Mouse (Mus musculus) embryonic facial prominence, embryonic 13.5 days (tissue): ENCODE measurements around the gene Rph3a. TPM values are rescaled to one million over a fixed set of nuclear protein-coding genes. Genes with fewer than 3 reads are reported as not detected.
"Not testable (repeated sequence)": the region's sequence is repeated elsewhere in the genome, so short reads cannot be mapped to it uniquely, and the experiment has no call there.

Source experiments
- ATAC-seq: fragments of 200-750 bp; cut with Nextera tagmentation; 2 replicates; pipeline ENCODE4 v1.8.0; 2017; ENCODE audit warnings: low read depth; ENCODE audit not compliant: insufficient number of reproducible peaks, insufficient read depth, low FRiP score, low TSS enrichment
- H3K27ac ChIP-seq: fragments of 300-500 bp; sonication (generic); 2 replicates; pipeline ENCODE4 v1.5.1; 2015; ENCODE audit warnings: moderate library complexity, mild to moderate bottlenecking, inconsistent platforms
- H3K27me3 ChIP-seq: fragments of 300-500 bp; sonication (generic); 2 replicates; pipeline ENCODE4 v1.6.1; 2015; ENCODE audit warnings: mild to moderate bottlenecking, inconsistent platforms
- H3K36me3 ChIP-seq: fragments of 300-500 bp; sonication (generic); 2 replicates; pipeline ENCODE4 v1.6.1; 2015; ENCODE audit warnings: mild to moderate bottlenecking, inconsistent platforms
- H3K4me1 ChIP-seq: fragments of 300-500 bp; sonication (generic); 2 replicates; pipeline ENCODE4 v1.6.1; 2015; ENCODE audit warnings: inconsistent platforms
- H3K4me2 ChIP-seq: fragments of 300-500 bp; sonication (generic); 2 replicates; pipeline ENCODE4 v1.6.1; 2015; ENCODE audit warnings: moderate library complexity, mild to moderate bottlenecking, inconsistent platforms
- H3K4me3 ChIP-seq: fragments of 300-500 bp; sonication (generic); 2 replicates; pipeline ENCODE4 v1.5.1; 2015; ENCODE audit warnings: mild to moderate bottlenecking, inconsistent platforms
- H3K9ac ChIP-seq: fragments of 300-500 bp; sonication (generic); 2 replicates; pipeline ENCODE4 v1.6.1; 2015; ENCODE audit warnings: mild to moderate bottlenecking, inconsistent platforms
- H3K9me3 ChIP-seq: fragments of 300-500 bp; sonication (generic); 2 replicates; pipeline ENCODE4 v1.6.1; 2016; ENCODE audit warnings: inconsistent platforms
- WGBS: fragments of 180-500 bp; shearing (Covaris S2); methylation state at CpG from one replicate; pipeline ENCODE4 v1.1.7; 2015; ENCODE audit warnings: mixed read lengths; 5-methylcytosine and 5-hydroxymethylcytosine counted together
- polyA plus RNA-seq: library from polyadenylated mRNA; unstranded; fragments of >200 nt; fragmentation: Nextera tagmentation; extraction: Ambion mirVana; gene quantifications from 2 replicates; pipeline ENCODE4 v1.2.1, GENCODE M21; 2015

The Rph3a gene
- polyA plus RNA-seq, 1 experiment from 2014 or later: 0.15 TPM

- H3K36me3 ChIP-seq, H3K27me3 ChIP-seq, H3K4me2 ChIP-seq, H3K4me3 ChIP-seq, H3K4me1 ChIP-seq, ATAC-seq, H3K9ac ChIP-seq, H3K27ac ChIP-seq, H3K9me3 ChIP-seq: not testable (repeated sequence)
- WGBS: 37% methylated on average over 8 of the region's 12 CpGs
Measured at GRCm38 (mm10) chr5:120906791-120907733, 102.8 kb downstream of the Rph3a start, which contains the start of gene Oas1a. TSS of gene Oas1a (minus strand) at chr5:120907521.

GRCm38 (mm10) chr5:120902056-120902455, 107.8 kb downstream of the Rph3a start:
- H3K9me3 ChIP-seq: no peaks in the 10 kb centered on the region; the same call in 1 of the 2 replicates
- no peak overlapping the region for H3K27ac ChIP-seq
- no peak overlapping the region for H3K9ac ChIP-seq
- ATAC-seq: no peak
- no peaks in the 10 kb centered on the region for H3K4me1 ChIP-seq
- no peak overlapping the region for H3K4me2 ChIP-seq
- H3K36me3 ChIP-seq: no peaks in the 10 kb centered on the region
- no peak overlapping the region for H3K4me3 ChIP-seq
- WGBS: 91% methylated on average over 5 of the region's 5 CpGs
- H3K27me3 ChIP-seq: no peaks in the 10 kb centered on the region

- H3K27me3 ChIP-seq: no peaks in the 10 kb centered on the region
- no peaks in the 10 kb centered on the region for H3K36me3 ChIP-seq
- no peaks in the 10 kb centered on the region for H3K4me1 ChIP-seq
- 51% methylated on average over 1 of the region's 1 CpGs for WGBS
- no peak for ATAC-seq
- H3K27ac ChIP-seq: no peak overlapping the region
- no peak overlapping the region for H3K4me3 ChIP-seq
- no peaks in the 10 kb centered on the region; the same call in 1 of the 2 replicates for H3K9me3 ChIP-seq
- H3K9ac ChIP-seq: no peak overlapping the region
- H3K4me2 ChIP-seq: no peak overlapping the region
Measured at GRCm38 (mm10) chr5:120900666-120901065, 109.2 kb downstream of the Rph3a start.

GRCm38 (mm10) chr5:120898726-120899125, 111.2 kb downstream of the Rph3a start:
- Histone ChIP-seq H3K27ac (no peak overlapping the region), H3K36me3 (no peaks in the 10 kb centered on the region), H3K9ac (no peak overlapping the region), H3K4me3 (no peak overlapping the region), H3K9me3 (no peaks in the 10 kb centered on the region; the same call in 1 of the 2 replicates), H3K27me3 (no peaks in the 10 kb centered on the region), H3K4me2 (no peak overlapping the region), H3K4me1 (no peaks in the 10 kb centered on the region)
- no peak for ATAC-seq

GRCm38 (mm10) chr5:120898307-120898706, 111.6 kb downstream of the Rph3a start:
- WGBS: 82% methylated on average over 6 of the region's 6 CpGs

GRCm38 (mm10) chr5:120895231-120895900, 114.5 kb downstream of the Rph3a start:
- H3K4me1 ChIP-seq: no peaks in the 10 kb centered on the region
- 85% methylated on average over 11 of the region's 11 CpGs for WGBS
- H3K4me2 ChIP-seq: no peak overlapping the region
- H3K9ac ChIP-seq: no peak overlapping the region
- ATAC-seq: no peak
- no peak overlapping the region for H3K4me3 ChIP-seq
- no peaks in the 10 kb centered on the region for H3K36me3 ChIP-seq
- no peak overlapping the region for H3K27ac ChIP-seq
- H3K27me3 ChIP-seq: no peaks in the 10 kb centered on the region
- no peaks in the 10 kb centered on the region; the same call in 1 of the 2 replicates for H3K9me3 ChIP-seq

More at GRCm38 (mm10) chr5:120898307-120898706, 111.6 kb downstream of the Rph3a start:
- Histone ChIP-seq H3K9me3 (no peaks in the 10 kb centered on the region; the same call in 1 of the 2 replicates), H3K36me3 (no peaks in the 10 kb centered on the region), H3K9ac (no peak overlapping the region), H3K27me3 (no peaks in the 10 kb centered on the region), H3K4me3 (no peak overlapping the region), H3K4me1 (no peaks in the 10 kb centered on the region), H3K27ac (no peak overlapping the region), H3K4me2 (no peak overlapping the region)
- ATAC-seq: no peak

- H3K4me1 ChIP-seq, ATAC-seq, H3K27me3 ChIP-seq, H3K4me2 ChIP-seq, H3K27ac ChIP-seq, H3K36me3 ChIP-seq, H3K9ac ChIP-seq, H3K9me3 ChIP-seq, H3K4me3 ChIP-seq: not testable (repeated sequence)
- 77% methylated on average over 2 of the region's 2 CpGs for WGBS
Measured at GRCm38 (mm10) chr5:120894692-120895091, 115.2 kb downstream of the Rph3a start.

GRCm38 (mm10) chr5:120893866-120894265, 116.0 kb downstream of the Rph3a start:
- not testable (repeated sequence) for H3K4me3 ChIP-seq, H3K27ac ChIP-seq, H3K4me2 ChIP-seq, ATAC-seq, H3K9me3 ChIP-seq, H3K9ac ChIP-seq, H3K4me1 ChIP-seq, H3K36me3 ChIP-seq, H3K27me3 ChIP-seq
- 89% methylated on average over 4 of the region's 4 CpGs for WGBS

- WGBS: 40% methylated on average over 2 of the region's 2 CpGs
Measured at GRCm38 (mm10) chr5:120892243-120892660, 117.6 kb downstream of the Rph3a start.

GRCm38 (mm10) chr5:120891566-120892242, 118.2 kb downstream of the Rph3a start:
- 46% methylated on average over 2 of the region's 2 CpGs for WGBS
- H3K4me3 ChIP-seq, H3K27me3 ChIP-seq, H3K36me3 ChIP-seq, ATAC-seq, H3K27ac ChIP-seq, H3K4me1 ChIP-seq, H3K4me2 ChIP-seq, H3K9me3 ChIP-seq, H3K9ac ChIP-seq: not testable (repeated sequence)

More at GRCm38 (mm10) chr5:120892243-120892660, 117.6 kb downstream of the Rph3a start:
- ATAC-seq: no peak
- no peak overlapping the region for H3K4me2 ChIP-seq
- H3K4me3 ChIP-seq: no peak overlapping the region
- H3K36me3 ChIP-seq: no peaks in the 10 kb centered on the region
- H3K4me1 ChIP-seq: no peaks in the 10 kb centered on the region
- no peak overlapping the region for H3K9ac ChIP-seq
- H3K9me3 ChIP-seq: no peaks in the 10 kb centered on the region
- H3K27ac ChIP-seq: no peak overlapping the region
- no peaks in the 10 kb centered on the region for H3K27me3 ChIP-seq

GRCm38 (mm10) chr5:120890991-120891390, 118.9 kb downstream of the Rph3a start:
- no peak overlapping the region for H3K4me2 ChIP-seq
- H3K4me3 ChIP-seq: no peak overlapping the region
- no peak overlapping the region for H3K27ac ChIP-seq
- no peak for ATAC-seq
- H3K27me3 ChIP-seq: no peaks in the 10 kb centered on the region
- H3K36me3 ChIP-seq: no peaks in the 10 kb centered on the region
- WGBS: 56% methylated on average over 3 of the region's 3 CpGs
- H3K9me3 ChIP-seq: no peaks in the 10 kb centered on the region
- no peak overlapping the region for H3K9ac ChIP-seq
- H3K4me1 ChIP-seq: no peaks in the 10 kb centered on the region
